Mouse (Mus musculus): Measurements from ENCODE around the gene Bicra. TPM values are rescaled to one million over a fixed set of nuclear protein-coding genes. Genes with fewer than 3 reads are reported as not detected.
A peak's percentile ranks its signal among the peaks of the same experiment; 100 is the strongest.

Bicra gene
- total RNA-seq, 4 experiments from 2014 or later = 7.2 to 16.9 (median 10.6) TPM

- peak; percentile 93 for DNase-seq
These were observed 101.8 kb downstream of the Bicra start, which contains the start of gene Nop53 for GRCm38 (mm10) chr7:15945721-15946536. Nop53 (minus strand) TSS chr7:15946074.

DNA sequence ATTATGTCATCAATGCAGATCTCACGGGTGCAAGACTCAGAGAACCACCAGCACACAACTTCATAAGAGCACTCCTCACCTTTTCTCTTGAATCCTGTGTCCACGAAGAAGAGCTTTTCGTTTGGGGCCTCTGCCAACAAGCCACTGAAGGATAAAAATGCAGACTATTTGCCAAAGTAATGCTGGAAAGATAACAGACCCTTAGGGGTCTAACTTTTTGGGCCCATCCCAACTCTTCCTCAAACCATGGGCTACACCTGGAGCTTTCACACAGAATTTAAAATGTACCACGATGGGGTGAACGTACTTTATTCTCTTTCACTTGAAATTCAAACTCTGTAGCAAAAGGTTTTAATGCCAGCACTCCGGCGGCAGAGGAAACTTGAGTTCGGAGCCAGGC lies 102.5 kb downstream of the Bicra start:
- DNase-seq = no peak

- no peak for DNase-seq
These were observed 103.4 kb downstream of the Bicra start for GRCm38 (mm10) chr7:15944311-15944710.

- no peak for DNase-seq
These were observed 109.1 kb downstream of the Bicra start for GRCm38 (mm10) chr7:15938621-15939020.

DNA sequence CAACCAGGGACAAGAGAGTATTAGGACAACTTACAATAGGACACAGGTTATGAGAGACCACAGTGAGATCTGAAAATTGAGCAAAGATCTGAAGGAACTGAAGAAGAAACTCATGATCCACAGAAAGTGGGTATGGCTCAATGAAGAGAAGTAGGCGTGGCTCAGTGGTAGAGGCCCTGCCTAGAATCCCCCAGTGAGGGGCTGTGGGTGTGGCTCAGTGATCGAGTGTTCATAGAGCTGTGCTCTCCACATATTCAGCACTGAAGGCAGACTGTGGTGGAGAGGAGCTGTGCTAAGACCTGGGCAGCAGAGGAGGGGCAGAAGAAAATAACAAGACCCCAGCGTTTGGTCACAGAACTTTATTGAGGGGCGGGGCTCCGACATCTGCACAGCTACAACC lies 110.2 kb downstream of the Bicra start:
- DNase-seq = no peak

DNA sequence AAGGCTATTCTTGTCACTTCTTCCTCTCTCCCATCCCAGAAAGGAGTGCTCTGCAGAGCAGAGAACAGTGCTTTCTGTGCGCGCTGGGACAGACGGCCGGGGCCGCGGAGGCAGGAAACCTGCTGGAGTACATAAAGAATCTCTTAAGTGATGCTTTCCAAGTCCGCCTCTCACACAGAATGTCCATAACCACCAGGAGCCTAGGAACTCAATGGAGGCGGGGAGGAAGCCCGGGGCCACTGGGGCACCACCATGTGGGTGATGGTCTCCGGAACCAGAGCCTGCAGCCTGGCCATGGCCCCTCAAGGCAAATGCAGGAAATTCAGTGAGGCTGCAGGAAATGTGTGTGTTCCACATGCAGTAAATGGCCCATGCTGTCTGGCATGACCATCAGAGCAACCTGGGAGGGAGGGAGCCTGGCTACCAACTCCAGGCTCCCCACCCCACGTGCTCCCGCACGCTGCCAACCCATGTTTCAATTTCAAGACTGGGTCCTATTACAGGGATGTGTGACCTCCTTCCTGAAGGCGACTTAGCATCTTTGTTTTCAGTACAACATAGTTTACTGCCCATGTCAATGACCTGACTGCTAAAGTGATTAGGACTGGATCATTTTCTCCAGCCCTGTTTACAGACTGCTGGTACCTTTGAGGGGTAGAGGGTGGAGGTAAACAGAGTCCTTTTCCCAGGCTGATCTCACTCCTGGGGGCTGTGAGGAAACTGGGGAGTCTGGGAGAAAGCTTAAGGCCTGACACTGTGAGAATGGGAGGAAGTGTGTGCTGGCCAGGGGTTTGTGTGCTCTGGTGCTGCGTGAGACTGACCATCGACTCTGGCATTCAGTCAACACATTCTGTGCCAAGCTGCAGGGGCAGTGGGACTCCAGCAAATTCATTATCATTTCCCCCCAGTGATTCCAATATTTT lies 114.0 kb downstream of the Bicra start:
- no peak for DNase-seq

DNA sequence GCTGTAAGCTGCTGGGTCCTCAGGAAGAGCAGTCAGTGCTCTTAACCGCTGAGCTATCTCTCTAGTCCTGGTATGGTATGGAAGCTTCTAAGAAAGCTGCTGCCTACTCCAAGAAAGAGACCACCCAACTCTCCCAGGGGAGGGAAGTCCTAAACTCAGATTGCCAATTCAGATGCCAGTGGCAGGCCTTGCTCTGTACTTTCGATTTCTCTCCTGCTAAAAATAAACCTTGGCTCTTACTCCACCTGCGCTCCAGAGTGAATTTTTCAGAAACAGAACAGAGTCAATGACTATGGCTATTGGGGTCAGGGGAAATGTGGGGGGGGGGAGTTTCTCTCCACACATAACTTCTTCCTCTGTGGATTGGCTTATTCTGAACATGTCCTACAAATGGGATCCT lies 116.1 kb downstream of the Bicra start:
- DNase-seq = no peak

DNA sequence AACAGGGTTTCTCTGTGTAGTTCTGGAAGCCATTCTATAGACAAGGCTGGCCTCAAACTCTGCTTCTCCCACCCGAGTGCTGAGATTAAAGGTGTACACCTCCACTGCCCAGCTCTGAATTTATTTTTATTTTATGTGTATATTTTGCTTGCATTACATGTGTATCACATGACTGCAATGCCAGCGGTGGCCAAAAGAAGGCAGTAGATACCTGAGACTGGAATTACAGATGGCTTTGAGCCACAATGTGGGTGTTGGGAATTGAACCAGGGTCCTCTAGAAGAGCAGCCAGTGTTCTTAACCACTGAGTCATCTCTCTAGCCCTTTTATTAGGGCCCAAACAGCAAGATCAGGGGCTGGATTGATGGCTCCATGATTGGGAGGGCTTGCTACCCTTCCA lies 117.2 kb downstream of the Bicra start:
- no peak for DNase-seq

DNA sequence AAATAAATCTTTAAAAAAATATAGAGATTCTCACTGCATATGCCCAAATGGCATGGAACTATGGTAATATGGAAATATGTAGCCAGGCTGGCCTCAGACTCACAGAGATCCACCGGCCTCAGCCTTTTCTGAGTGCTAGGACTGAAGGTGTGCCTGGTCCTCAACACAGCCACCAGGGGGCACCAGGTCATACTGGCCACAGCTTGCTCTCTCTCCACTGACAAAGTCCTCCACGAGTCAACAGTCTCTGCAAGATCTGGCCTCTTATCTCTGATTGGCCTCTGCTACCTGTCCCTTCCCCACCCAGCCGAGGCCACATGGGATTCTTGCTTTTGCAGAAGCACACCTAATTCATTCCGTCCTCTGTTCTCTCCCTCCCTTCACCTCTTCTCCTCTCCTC lies 117.8 kb downstream of the Bicra start:
- peak; percentile 52 for DNase-seq

DNA sequence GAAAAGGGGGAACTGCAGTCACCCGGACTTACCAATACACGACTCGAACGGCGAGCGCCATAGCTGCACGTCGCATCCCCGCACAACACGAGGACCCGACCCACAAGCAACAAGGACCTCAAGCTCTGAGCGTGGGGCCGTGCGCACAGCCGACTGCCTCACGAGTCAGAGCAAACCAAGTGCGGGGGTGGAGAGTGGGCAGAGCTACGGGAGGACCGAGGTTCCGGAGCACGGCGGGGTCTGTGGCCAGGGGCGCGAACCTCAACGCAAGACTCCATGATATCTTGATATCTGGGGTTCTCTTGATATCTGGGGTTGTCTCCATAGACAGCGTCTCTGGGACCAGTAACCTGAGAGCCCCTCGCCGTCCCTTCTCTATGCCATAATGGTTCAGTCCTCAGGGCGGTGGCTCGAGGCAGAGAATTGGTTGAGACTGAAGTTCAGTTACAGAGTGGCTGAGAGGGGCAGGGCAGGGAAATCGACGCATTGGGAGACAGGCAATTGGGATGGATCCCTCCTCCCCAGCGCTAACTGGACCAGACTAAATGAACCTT lies 125.4 kb downstream of the Bicra start, which contains the start of gene Selenow:
Gene Selenow, minus strand, starts transcription at position 183 of the 554 bp plus-strand sequence.
- peak; percentile 82 for DNase-seq

DNA sequence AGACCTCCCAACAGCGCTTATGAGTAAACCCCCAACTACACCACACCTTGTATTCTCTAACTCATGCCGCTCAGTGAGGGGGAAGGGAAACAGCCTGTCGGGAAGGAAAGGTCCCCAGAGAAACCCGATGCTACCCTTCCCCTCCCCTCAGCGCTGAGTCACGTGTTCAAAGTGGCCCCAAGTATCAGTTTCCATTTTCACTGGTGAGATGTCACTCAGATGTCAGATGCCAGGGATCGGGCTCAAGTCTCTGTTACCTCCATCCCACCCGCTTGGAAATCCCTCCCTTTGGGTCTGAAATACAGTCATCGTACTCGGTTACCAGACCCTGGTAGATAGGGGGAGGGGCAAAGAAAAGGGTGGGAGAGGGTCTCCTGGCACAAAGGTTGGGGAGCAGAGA lies 125.9 kb downstream of the Bicra start:
- no peak for DNase-seq

Other genes starting within 250 kb of the Bicra start
- not detected for gene Obox6, start 208.2 kb downstream of the Bicra start, total RNA-seq (2022)
- gene Crx, start 168.0 kb downstream of the Bicra start, total RNA-seq (2022) = not detected
- not detected for gene Crxos, start 165.3 kb downstream of the Bicra start, total RNA-seq (2022)
- gene Selenow, start 125.5 kb downstream of the Bicra start, total RNA-seq (2022) = 100 to 1,000 TPM; 169 to 222 (median 210) TPM
- gene Nop53, start 101.8 kb downstream of the Bicra start, total RNA-seq (2022) = 100 to 1,000 TPM; 175 to 199 (median 191) TPM
- gene Ehd2, start 80.4 kb downstream of the Bicra start, total RNA-seq (2022) = 10 to 100 TPM; 23.3 to 100.0 (median 41.1) TPM
- gene Zfp541, start 13.9 kb upstream of the Bicra start, total RNA-seq (2022) = under 1 TPM in 3 of 4 experiments, not detected in 1; 0.10 to 0.28 (median 0.12) TPM
- gene Napa, start 50.5 kb upstream of the Bicra start, total RNA-seq (2022) = 100 to 1,000 TPM; 175 to 194 (median 175) TPM
- 10 to 100 TPM; 19.6 to 35.1 (median 30.2) TPM for gene Kptn, start 72.0 kb upstream of the Bicra start, total RNA-seq (2022)
- gene Slc8a2, start 81.9 kb upstream of the Bicra start, total RNA-seq (2022) = 1 to 10 TPM; 2.8 to 5.5 (median 4.1) TPM
- 10 to 100 TPM; 11.5 to 27.5 (median 19.7) TPM for gene Meis3, start 127.2 kb upstream of the Bicra start, total RNA-seq (2022)
- 10 to 100 TPM; 13.7 to 20.3 (median 16.9) TPM for gene Dhx34, start 174.1 kb upstream of the Bicra start, total RNA-seq (2022)
- gene C5ar2, start 196.2 kb upstream of the Bicra start, total RNA-seq (2022) = 1 to 10 TPM in 1 of 4 experiments, under 1 TPM in 3; 0.41 to 1.0 (median 0.75) TPM
- gene C5ar1, start 211.6 kb upstream of the Bicra start, total RNA-seq (2022) = 1 to 10 TPM; 5.4 to 9.8 (median 8.4) TPM
- gene Inafm1, start 225.7 kb upstream of the Bicra start, total RNA-seq (2022) = 10 to 100 TPM; 21.9 to 37.5 (median 28.8) TPM
- gene Ccdc9, start 238.9 kb upstream of the Bicra start, total RNA-seq (2022) = 100 to 1,000 TPM in 1 of 4 experiments, 10 to 100 TPM in 3; 48.7 to 119 (median 89.2) TPM